Mouse (Mus musculus) forebrain, embryonic 10.5 days (tissue): ENCODE data around the gene Lyrm1. TPM values are rescaled to one million over a fixed set of nuclear protein-coding genes. Genes with fewer than 3 reads are reported as not detected.

Experiments
- DNase-seq: peaks from one replicate; pipeline ENCODE4 v3.0.0-alpha.2; 2017; ENCODE audit warnings: low spot score; ENCODE audit errors: extremely low spot score
- H3K27ac ChIP-seq: fragments of 300-500 bp; sonication (generic); 2 replicates; pipeline ENCODE4 v1.5.1; 2016; ENCODE audit warnings: mild to moderate bottlenecking
- H3K27me3 ChIP-seq: fragments of 300-500 bp; sonication (generic); 2 replicates; pipeline ENCODE4 v1.6.1; 2016; ENCODE audit warnings: mild to moderate bottlenecking; ENCODE audit not compliant: poor library complexity, severe bottlenecking
- H3K36me3 ChIP-seq: fragments of 300-500 bp; sonication (generic); replicated peaks from 2 replicates; pipeline ENCODE4 v1.6.1; 2016; ENCODE audit warnings: mild to moderate bottlenecking, moderate library complexity
- H3K4me1 ChIP-seq: fragments of 300-500 bp; sonication (generic); 2 replicates; pipeline ENCODE4 v1.6.1; 2016
- H3K4me3 ChIP-seq: fragments of 300-500 bp; sonication (generic); 2 replicates; pipeline ENCODE4 v1.5.1; 2016; ENCODE audit warnings: mild to moderate bottlenecking, moderate library complexity
- H3K9me3 ChIP-seq: fragments of 300-500 bp; sonication (generic); 2 replicates; pipeline ENCODE4 v1.6.1; 2016; ENCODE audit warnings: mild to moderate bottlenecking, moderate library complexity
- WGBS: fragments of 180-500 bp; shearing (Covaris S2); methylation state at CpG from one replicate; pipeline ENCODE4 v1.1.7; 2016; 5-methylcytosine and 5-hydroxymethylcytosine counted together
- polyA plus RNA-seq: library from polyadenylated mRNA; unstranded; fragments of >200 nt; fragmentation: Nextera tagmentation; extraction: Ambion mirVana; gene quantifications from 2 replicates; pipeline ENCODE4 v1.2.1, GENCODE M21; 2016

Gene Lyrm1
- polyA plus RNA-seq: 8.7 and 9.6 TPM in 2 replicates

GRCm38 (mm10) chr7:119895639-119896512 is at the start of gene Lyrm1, which contains the start of gene Dcun1d3:
TSS of gene Lyrm1 (plus strand) at chr7:119895861.
TSS of gene Dcun1d3 (minus strand) at chr7:119896298.
- H3K27ac ChIP-seq: peak within 1 kb of the TSS; percentile 97
- no peaks in the 10 kb centered on the region for H3K9me3 ChIP-seq
- under 1% methylated on average over 63 of the region's 63 CpGs for WGBS
- peaks cover 24% of the 10 kb centered on the region for H3K4me1 ChIP-seq
- peak; percentile 98 for DNase-seq
- peak within 1 kb of the TSS; percentile 78 for H3K4me3 ChIP-seq
- H3K36me3 ChIP-seq: no peaks in the 10 kb centered on the region
- no peaks in the 10 kb centered on the region for H3K27me3 ChIP-seq

- H3K4me3 ChIP-seq: no peak overlapping the region
- H3K27ac ChIP-seq: no peak overlapping the region
- no peaks in the 10 kb centered on the region for H3K4me1 ChIP-seq
- peaks cover 53% of the 10 kb centered on the region for H3K36me3 ChIP-seq
- H3K27me3 ChIP-seq: no peaks in the 10 kb centered on the region
- WGBS: 94% methylated on average over 2 of the region's 2 CpGs
- H3K9me3 ChIP-seq: no peaks in the 10 kb centered on the region
- no peak for DNase-seq
These were observed 48.3 kb upstream of the Lyrm1 start for GRCm38 (mm10) chr7:119847396-119847795.

DNA sequence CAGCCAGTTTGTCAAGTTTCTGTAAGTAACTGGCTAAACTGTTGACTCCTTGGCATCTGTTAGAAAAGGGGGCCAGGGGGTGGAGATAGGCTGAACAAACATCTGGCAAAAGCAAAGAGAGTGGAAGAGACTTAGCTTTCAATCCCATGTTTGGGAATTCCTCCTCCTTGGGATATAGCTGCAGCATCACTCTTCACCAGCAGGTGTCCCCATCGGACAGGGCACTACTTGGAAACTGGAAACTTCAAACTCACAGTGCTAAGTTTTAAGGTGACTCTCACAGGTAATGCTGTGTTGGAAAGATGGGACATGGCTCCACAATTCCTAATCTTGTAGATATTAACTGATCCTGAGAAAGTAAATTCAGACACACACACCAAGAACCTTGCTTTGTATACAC is 46.6 kb upstream of the Lyrm1 start:
- DNase-seq: peak; percentile 42
- Histone ChIP-seq H3K36me3 (peaks cover 55% of the 10 kb centered on the region), H3K27ac (no peak overlapping the region), H3K4me1 (no peaks in the 10 kb centered on the region), H3K9me3 (no peaks in the 10 kb centered on the region), H3K27me3 (no peaks in the 10 kb centered on the region), H3K4me3 (no peak overlapping the region)
- 0% methylated on average over 1 of the region's 1 CpGs for WGBS

DNA sequence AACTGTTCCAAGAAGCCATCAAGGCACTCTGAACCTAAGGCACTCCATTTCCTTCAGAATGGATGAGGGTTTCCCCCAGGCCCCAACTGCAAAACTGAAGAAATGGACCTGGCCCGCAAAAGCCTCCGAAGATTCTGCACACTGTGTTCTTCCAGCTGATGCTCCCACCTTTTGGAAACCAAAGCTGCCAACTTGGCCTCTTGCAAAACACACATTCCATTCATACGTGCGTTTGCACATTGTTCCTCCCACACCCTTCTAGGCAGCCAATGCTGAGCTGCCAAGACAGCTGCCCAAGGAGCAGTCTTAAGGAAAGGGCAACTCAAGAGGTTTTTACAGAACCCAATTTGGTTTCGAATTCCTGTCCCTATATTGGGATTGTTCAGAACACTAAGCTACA is 44.9 kb upstream of the Lyrm1 start:
- Histone ChIP-seq H3K4me3 (no peak overlapping the region), H3K9me3 (no peaks in the 10 kb centered on the region), H3K4me1 (no peaks in the 10 kb centered on the region), H3K36me3 (peaks cover 49% of the 10 kb centered on the region), H3K27me3 (no peaks in the 10 kb centered on the region), H3K27ac (no peak overlapping the region)
- 89% methylated on average over 5 of the region's 5 CpGs for WGBS
- DNase-seq: no peak

DNA sequence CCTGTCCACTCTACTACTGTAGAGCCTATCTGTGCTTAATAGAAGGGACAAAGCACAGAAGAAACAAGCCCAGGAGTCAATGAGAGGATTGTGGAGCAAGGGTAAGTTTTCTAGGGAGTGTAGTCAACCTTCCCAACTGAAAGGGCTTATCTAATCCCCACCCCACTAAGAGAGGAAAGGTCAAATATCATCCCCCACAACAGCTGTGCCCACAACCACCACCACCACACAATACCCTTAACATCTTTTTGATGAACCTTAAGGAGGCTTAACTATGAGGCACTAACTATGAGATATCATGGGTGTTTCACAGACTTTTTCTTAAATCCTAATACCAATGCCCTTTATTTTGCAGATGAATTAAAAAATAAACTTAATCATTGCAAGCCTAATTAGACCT is 43.2 kb upstream of the Lyrm1 start:
- no peak for DNase-seq
- Histone ChIP-seq H3K36me3 (peaks cover 52% of the 10 kb centered on the region), H3K27me3 (no peaks in the 10 kb centered on the region), H3K27ac (no peak overlapping the region), H3K9me3 (no peaks in the 10 kb centered on the region), H3K4me3 (no peak overlapping the region), H3K4me1 (no peaks in the 10 kb centered on the region)

- H3K9me3 ChIP-seq: no peaks in the 10 kb centered on the region
- 92% methylated on average over 1 of the region's 1 CpGs for WGBS
- H3K4me1 ChIP-seq: no peaks in the 10 kb centered on the region
- peaks cover 57% of the 10 kb centered on the region for H3K36me3 ChIP-seq
- no peaks in the 10 kb centered on the region for H3K27me3 ChIP-seq
- no peak overlapping the region for H3K27ac ChIP-seq
- no peak for DNase-seq
- no peak overlapping the region for H3K4me3 ChIP-seq
These were observed 42.5 kb upstream of the Lyrm1 start for GRCm38 (mm10) chr7:119853186-119853585.

- WGBS: 94% methylated on average over 2 of the region's 2 CpGs
- Histone ChIP-seq H3K36me3 (peaks cover 65% of the 10 kb centered on the region), H3K9me3 (no peaks in the 10 kb centered on the region), H3K27ac (no peak overlapping the region), H3K27me3 (no peaks in the 10 kb centered on the region), H3K4me1 (no peaks in the 10 kb centered on the region), H3K4me3 (no peak overlapping the region)
- DNase-seq: no peak
These were observed 41.3 kb upstream of the Lyrm1 start for GRCm38 (mm10) chr7:119854362-119854761.

DNA sequence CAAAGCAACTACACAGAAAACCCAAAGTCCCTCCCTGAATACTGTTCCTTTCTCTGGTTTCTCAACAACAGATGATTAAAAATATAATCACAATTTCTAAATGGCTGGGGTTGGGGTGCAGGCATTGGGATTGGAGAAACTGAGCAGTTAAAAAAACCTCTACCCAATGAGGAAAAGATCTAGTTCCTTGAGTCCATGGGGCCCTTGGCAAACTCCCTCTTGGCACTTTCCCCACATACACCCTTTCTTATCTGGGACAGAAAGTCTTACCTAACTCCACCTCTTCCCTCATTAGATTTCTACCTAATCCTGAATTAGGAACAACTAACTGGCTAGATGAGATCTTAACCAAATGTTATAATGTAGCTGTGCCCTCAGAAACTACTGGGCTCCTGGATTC is 40.6 kb upstream of the Lyrm1 start:
- Histone ChIP-seq H3K36me3 (peaks cover 67% of the 10 kb centered on the region), H3K4me1 (peaks cover 4% of the 10 kb centered on the region; the same call in 1 of the 2 replicates), H3K27me3 (no peaks in the 10 kb centered on the region), H3K9me3 (no peaks in the 10 kb centered on the region), H3K27ac (no peak overlapping the region), H3K4me3 (no peak overlapping the region)
- no peak for DNase-seq

GRCm38 (mm10) chr7:119859476-119859875 is 36.2 kb upstream of the Lyrm1 start:
- H3K4me1 ChIP-seq: peaks cover 33% of the 10 kb centered on the region
- H3K36me3 ChIP-seq: peaks cover 43% of the 10 kb centered on the region
- 80% methylated on average over 6 of the region's 6 CpGs for WGBS
- no peak for DNase-seq
- H3K9me3 ChIP-seq: no peaks in the 10 kb centered on the region
- H3K27ac ChIP-seq: no peak overlapping the region
- no peaks in the 10 kb centered on the region for H3K27me3 ChIP-seq
- no peak overlapping the region for H3K4me3 ChIP-seq

GRCm38 (mm10) chr7:119860116-119860515 is 35.5 kb upstream of the Lyrm1 start:
- Histone ChIP-seq H3K36me3 (peaks cover 38% of the 10 kb centered on the region), H3K4me1 (peaks cover 33% of the 10 kb centered on the region), H3K27ac (no peak overlapping the region), H3K9me3 (no peaks in the 10 kb centered on the region), H3K4me3 (no peak overlapping the region), H3K27me3 (no peaks in the 10 kb centered on the region)
- WGBS: 91% methylated on average over 3 of the region's 3 CpGs
- no peak for DNase-seq

GRCm38 (mm10) chr7:119860554-119860953 is 35.1 kb upstream of the Lyrm1 start:
- Histone ChIP-seq H3K36me3 (peaks cover 36% of the 10 kb centered on the region), H3K27ac (no peak overlapping the region), H3K4me3 (no peak overlapping the region), H3K9me3 (no peaks in the 10 kb centered on the region), H3K4me1 (peaks cover 33% of the 10 kb centered on the region), H3K27me3 (no peaks in the 10 kb centered on the region)
- DNase-seq: no peak
- WGBS: 89% methylated on average over 2 of the region's 2 CpGs

DNA sequence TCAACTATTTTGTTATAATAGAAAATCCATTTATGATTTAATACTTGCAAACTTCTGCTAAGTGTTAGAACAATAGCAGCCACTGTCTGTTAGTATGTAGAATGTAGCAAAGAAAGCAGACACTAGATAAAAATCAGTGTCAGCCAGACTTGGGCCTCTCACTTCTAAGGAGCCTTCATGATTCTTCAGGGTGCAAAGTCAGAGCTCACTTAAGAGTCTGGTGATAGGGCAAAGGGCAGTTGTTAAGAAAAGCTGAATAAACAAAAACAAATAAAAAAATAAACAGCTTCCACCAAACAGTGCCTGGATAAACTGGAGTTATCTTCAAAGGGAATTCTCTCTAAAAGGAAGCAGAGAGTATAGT is 34.7 kb upstream of the Lyrm1 start:
- H3K9me3 ChIP-seq: no peaks in the 10 kb centered on the region
- no peaks in the 10 kb centered on the region for H3K27me3 ChIP-seq
- no peak for DNase-seq
- peaks cover 33% of the 10 kb centered on the region for H3K4me1 ChIP-seq
- no peak overlapping the region for H3K4me3 ChIP-seq
- peak overlapping the region; percentile 74; the same call in 1 of the 2 replicates for H3K27ac ChIP-seq
- H3K36me3 ChIP-seq: peaks cover 36% of the 10 kb centered on the region

- DNase-seq: peak; percentile 46
- H3K36me3 ChIP-seq: peaks cover 36% of the 10 kb centered on the region
- WGBS: 28% methylated on average over 6 of the region's 6 CpGs
These were observed 34.1 kb upstream of the Lyrm1 start for GRCm38 (mm10) chr7:119861335-119862091.

More at GRCm38 (mm10) chr7:119861335-119862091, 34.1 kb upstream of the Lyrm1 start:
- Histone ChIP-seq H3K27ac (peak overlapping the region; percentile 74), H3K4me1 (peaks cover 33% of the 10 kb centered on the region), H3K9me3 (no peaks in the 10 kb centered on the region), H3K4me3 (no peak overlapping the region), H3K27me3 (no peaks in the 10 kb centered on the region)
